Mouse (Mus musculus) midbrain, embryonic 13.5 days (tissue): ENCODE results near the gene Jtb. TPM values are rescaled to one million over a fixed set of nuclear protein-coding genes. Genes with fewer than 3 reads are reported as not detected.

Experiments
- ATAC-seq: fragments of 200-750 bp; cut with Nextera tagmentation; 2 replicates; pipeline ENCODE4 v1.8.0; 2017; ENCODE audit warnings: mild to moderate bottlenecking, moderate TSS enrichment, moderate library complexity
- H3K27ac ChIP-seq: fragments of 300-500 bp; sonication (generic); 2 replicates; pipeline ENCODE4 v1.5.1; 2015; ENCODE audit warnings: inconsistent platforms, mild to moderate bottlenecking, moderate library complexity
- H3K27me3 ChIP-seq: fragments of 300-500 bp; sonication (generic); 2 replicates; pipeline ENCODE4 v1.6.1; 2015; ENCODE audit warnings: mild to moderate bottlenecking, inconsistent platforms
- H3K36me3 ChIP-seq: fragments of 300-500 bp; sonication (generic); 2 replicates; pipeline ENCODE4 v1.6.1; 2015; ENCODE audit warnings: mild to moderate bottlenecking, inconsistent platforms
- H3K4me1 ChIP-seq: fragments of 300-500 bp; sonication (generic); replicated peaks from 2 replicates; pipeline ENCODE4 v1.6.1; 2015; ENCODE audit warnings: inconsistent platforms
- H3K4me2 ChIP-seq: fragments of 300-500 bp; sonication (generic); replicated peaks from 2 replicates; pipeline ENCODE4 v1.6.1; 2015; ENCODE audit warnings: moderate library complexity, mild to moderate bottlenecking, inconsistent platforms
- H3K4me3 ChIP-seq: fragments of 300-500 bp; sonication (generic); replicated peaks from 2 replicates; pipeline ENCODE4 v1.5.1; 2015; ENCODE audit warnings: mild to moderate bottlenecking, inconsistent platforms
- H3K9ac ChIP-seq: fragments of 300-500 bp; sonication (generic); replicated peaks from 2 replicates; pipeline ENCODE4 v1.6.1; 2015; ENCODE audit warnings: mild to moderate bottlenecking, inconsistent platforms
- H3K9me3 ChIP-seq: fragments of 300-500 bp; sonication (generic); 2 replicates; pipeline ENCODE4 v1.6.1; 2016; ENCODE audit warnings: mild to moderate bottlenecking, inconsistent platforms
- WGBS: fragments of 180-500 bp; shearing (Covaris S2); methylation state at CpG from one replicate; pipeline ENCODE4 v1.1.7; 2015; 5-methylcytosine and 5-hydroxymethylcytosine counted together
- polyA plus RNA-seq: library from polyadenylated mRNA; unstranded; fragments of >200 nt; fragmentation: Nextera tagmentation; extraction: Ambion mirVana; gene quantifications from 2 replicates; pipeline ENCODE4 v1.2.1, GENCODE M21; 2015

Gene Jtb
- polyA plus RNA-seq, 1 experiment from 2014 or later, result 97.6 TPM

DNA sequence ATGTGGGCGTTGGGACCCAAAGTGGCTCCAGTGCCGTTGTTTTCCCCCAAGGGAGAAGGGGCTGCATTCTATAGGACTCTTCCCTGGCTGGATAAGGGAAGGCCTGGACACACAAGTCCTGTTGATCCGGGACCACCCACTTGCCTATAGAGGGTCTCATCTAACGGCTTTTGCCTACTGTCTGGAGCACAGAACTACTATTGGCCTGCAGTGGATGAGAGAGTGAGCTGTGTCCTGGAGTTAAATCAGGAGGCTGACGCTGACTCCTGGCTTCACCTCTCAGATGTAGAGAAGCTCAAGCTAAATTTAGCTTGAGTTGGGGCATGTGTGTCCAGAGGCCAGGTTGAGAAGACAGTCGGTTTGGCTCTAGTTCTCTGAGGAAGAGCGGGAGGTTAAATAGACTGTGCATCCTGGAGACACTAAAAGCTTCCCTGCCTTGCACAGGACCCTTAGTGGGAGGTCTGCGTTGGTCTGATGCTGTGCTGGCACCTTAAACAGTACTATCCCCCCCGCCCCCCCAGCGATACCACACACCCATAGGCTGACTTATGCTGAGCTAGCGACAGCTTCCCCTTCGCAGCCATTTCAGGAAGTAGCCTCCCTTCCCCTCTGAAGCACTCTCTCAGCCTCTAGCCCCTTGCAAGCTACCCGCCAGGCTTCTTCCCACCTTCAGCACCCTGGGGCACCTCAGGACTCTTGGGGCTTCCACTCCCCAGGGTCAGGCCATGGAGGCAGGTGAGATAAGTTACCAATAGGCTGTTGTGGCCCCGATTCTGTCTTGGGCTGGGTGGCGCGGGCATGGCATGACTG lies 34.7 kb downstream of the Jtb start:
- Histone ChIP-seq H3K27me3 (no peaks in the 10 kb centered on the region), H3K9ac (peak overlapping the region; percentile 90), H3K4me2 (peak overlapping the region; percentile 89), H3K27ac (peak overlapping the region; percentile 96), H3K36me3 (peaks cover 48% of the 10 kb centered on the region), H3K4me3 (peak overlapping the region; percentile 90), H3K4me1 (peaks cover 21% of the 10 kb centered on the region), H3K9me3 (no peaks in the 10 kb centered on the region)
- peak; percentile 67 for ATAC-seq
- WGBS, result 28% methylated on average over 16 of the region's 16 CpGs

DNA sequence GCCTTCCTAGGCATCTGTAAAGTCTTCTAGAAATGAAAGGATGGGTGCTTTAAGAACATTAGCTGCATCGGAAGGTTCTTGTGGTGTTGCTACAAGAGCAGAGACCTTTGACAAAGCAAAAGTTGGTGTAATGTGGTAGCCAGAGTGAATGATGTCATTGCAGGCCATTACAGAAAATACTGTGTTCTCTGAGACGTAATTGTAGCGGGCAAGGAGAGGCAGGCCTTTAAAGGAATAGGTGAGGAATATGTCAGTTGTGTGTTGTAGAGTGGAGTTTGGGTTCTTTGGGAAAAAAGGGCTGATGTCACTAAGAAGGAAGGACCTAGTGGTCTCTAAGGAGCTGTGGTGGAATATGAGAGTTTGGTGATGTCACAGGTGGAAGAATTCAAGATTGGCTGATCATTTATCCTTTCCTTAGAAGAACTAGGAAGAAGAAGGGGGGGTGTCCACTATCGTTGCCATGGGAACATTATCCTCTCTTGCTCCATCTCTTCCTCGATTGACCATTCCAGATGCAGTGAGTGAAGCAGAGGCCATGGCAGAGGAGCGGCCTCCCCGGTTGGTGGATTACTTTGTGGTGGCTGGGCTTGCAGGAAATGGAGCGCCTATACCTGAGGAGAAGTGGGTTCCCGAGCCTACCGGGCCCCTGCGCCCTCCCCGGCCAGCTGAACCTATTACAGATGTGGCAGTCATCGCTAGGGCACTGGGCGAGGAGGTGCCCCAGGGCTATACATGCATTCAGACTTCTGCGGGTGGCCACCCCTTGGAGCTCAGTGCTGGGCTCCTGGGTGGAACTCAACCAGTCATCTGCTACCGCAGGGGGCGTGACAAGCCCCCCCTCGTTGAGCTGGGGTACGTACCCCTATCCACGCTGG lies 35.7 kb downstream of the Jtb start:
- Histone ChIP-seq H3K27ac (no peak overlapping the region), H3K4me3 (no peak overlapping the region), H3K9ac (no peak overlapping the region), H3K36me3 (peaks cover 46% of the 10 kb centered on the region), H3K4me1 (peaks cover 21% of the 10 kb centered on the region), H3K4me2 (0 out of 2 replicates have a peak overlapping the region, but pooled peaks have one; percentile 89), H3K27me3 (no peaks in the 10 kb centered on the region), H3K9me3 (no peaks in the 10 kb centered on the region)
- no peak for ATAC-seq
- 89% methylated on average over 20 of the region's 20 CpGs for WGBS

DNA sequence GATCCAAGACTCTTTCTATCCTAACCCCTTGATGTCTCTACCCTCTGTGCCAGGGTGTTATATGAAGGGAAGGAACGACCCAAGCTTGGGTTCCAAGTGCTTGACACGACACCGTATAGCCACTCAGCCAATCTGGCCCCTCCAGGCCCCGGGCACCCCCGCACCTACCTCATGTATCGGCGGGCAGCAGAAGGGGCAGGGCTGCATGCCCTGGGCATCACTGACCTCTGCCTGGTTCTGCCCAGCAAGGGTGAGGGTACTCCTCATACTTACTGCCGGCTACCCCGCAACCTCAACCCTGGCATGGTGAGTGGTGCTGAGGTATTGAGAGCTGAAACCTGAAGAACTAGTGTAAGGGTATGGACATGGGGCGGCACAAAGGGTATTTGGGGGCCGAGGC lies 36.8 kb downstream of the Jtb start:
- WGBS, result 98% methylated on average over 11 of the region's 11 CpGs
- peaks cover 21% of the 10 kb centered on the region for H3K4me1 ChIP-seq
- no peak overlapping the region for H3K4me2 ChIP-seq
- no peaks in the 10 kb centered on the region for H3K9me3 ChIP-seq
- ATAC-seq, result no peak
- no peak overlapping the region for H3K9ac ChIP-seq
- peaks cover 46% of the 10 kb centered on the region for H3K36me3 ChIP-seq
- H3K27ac ChIP-seq, result no peak overlapping the region
- H3K4me3 ChIP-seq, result no peak overlapping the region
- H3K27me3 ChIP-seq, result no peaks in the 10 kb centered on the region

DNA sequence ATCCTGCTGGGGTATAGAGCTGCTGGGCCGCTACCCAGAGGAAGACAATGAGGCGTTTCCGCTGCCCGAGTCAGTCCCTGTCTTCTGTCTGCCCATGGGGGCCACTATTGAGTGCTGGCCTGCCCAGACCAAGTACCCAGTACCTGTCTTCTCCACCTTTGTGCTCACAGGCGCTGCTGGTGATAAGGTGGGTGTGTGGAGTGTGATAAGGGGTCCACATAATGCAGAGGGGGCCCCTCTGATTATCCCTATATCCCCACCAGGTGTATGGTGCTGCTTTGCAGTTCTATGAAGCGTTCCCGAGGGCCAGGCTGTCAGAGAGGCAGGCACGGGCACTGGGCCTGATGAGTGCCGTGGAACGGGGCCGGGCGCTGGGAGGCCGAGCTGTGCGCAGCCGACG lies 37.6 kb downstream of the Jtb start:
- H3K4me1 ChIP-seq, result peaks cover 21% of the 10 kb centered on the region
- no peak overlapping the region for H3K4me2 ChIP-seq
- no peak overlapping the region for H3K27ac ChIP-seq
- H3K27me3 ChIP-seq, result no peaks in the 10 kb centered on the region
- 85% methylated on average over 16 of the region's 16 CpGs for WGBS
- H3K4me3 ChIP-seq, result no peak overlapping the region
- ATAC-seq, result no peak
- no peaks in the 10 kb centered on the region for H3K9me3 ChIP-seq
- H3K36me3 ChIP-seq, result peaks cover 47% of the 10 kb centered on the region
- no peak overlapping the region for H3K9ac ChIP-seq

DNA sequence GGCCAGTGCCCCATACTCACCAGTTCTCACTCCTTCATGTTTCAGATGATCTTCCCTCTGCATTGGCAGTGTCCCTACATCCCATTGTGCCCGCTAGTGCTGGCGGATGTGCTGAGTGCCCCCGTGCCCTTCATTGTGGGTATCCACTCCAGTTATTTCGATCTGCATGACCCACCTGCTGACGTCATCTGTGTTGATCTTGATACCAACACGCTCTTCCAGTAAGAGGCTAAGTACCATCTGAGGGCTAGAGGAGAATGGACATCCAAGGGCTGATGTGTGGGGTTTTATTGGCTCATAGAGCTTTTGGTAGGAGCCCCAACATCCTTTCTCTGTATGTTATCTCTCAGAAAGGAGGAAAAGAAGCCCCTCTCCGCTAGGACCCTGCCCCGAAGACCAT lies 39.4 kb downstream of the Jtb start:
- Histone ChIP-seq H3K36me3 (peaks cover 59% of the 10 kb centered on the region), H3K4me3 (no peak overlapping the region), H3K27ac (no peak overlapping the region), H3K27me3 (no peaks in the 10 kb centered on the region), H3K4me2 (no peak overlapping the region), H3K9me3 (no peaks in the 10 kb centered on the region), H3K9ac (no peak overlapping the region), H3K4me1 (peaks cover 17% of the 10 kb centered on the region)
- WGBS, result 95% methylated on average over 8 of the region's 8 CpGs
- ATAC-seq, result no peak

DNA sequence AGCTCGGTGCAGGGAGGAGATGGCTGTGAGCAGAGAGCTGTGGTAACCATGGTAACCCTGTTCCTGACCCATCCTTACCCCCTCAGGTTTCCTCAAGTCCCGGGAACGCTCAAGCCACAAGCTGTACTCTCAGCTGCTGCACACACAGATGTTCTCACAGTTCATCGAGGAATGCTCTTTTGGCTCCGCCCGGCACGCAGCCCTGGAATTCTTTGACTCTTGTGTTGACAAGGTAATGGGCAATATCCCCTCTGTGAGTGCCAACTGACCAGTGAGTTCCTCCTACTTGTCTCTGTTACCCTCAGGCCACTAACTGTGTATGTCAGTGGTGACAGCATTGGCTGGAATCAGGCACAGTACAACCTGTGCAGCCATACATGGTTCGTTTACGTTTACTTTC lies 40.8 kb downstream of the Jtb start:
- H3K4me3 ChIP-seq, result no peak overlapping the region
- peaks cover 73% of the 10 kb centered on the region for H3K36me3 ChIP-seq
- no peaks in the 10 kb centered on the region for H3K9me3 ChIP-seq
- 0 out of 2 replicates have a peak, but pooled peaks cover 3% of the 10 kb centered on the region for H3K4me1 ChIP-seq
- no peak overlapping the region for H3K27ac ChIP-seq
- H3K9ac ChIP-seq, result no peak overlapping the region
- no peak for ATAC-seq
- WGBS, result 73% methylated on average over 9 of the region's 9 CpGs
- no peak overlapping the region for H3K4me2 ChIP-seq
- no peaks in the 10 kb centered on the region for H3K27me3 ChIP-seq

DNA sequence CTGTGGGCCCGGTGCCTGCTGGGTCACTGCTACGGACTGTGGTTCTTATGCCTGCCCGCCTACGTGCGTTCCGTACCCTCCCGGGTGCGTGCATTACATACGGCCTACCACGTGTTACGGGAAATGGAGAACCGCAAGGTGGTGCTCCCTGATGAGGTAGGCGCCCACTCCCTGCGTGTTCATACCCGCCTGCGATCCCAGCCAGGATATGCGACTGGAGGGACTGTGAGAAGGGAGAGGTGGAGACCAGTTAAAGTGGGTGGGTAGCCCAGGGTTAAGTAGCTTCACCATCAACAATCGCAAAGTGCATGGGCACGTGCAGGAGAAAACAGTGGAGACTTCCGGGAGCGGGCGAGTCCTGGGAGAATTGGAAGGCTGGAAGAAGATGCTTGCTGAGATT lies 42.5 kb downstream of the Jtb start:
- WGBS, result 94% methylated on average over 22 of the region's 22 CpGs
- ATAC-seq, result no peak
- no peaks in the 10 kb centered on the region for H3K27me3 ChIP-seq
- H3K36me3 ChIP-seq, result peaks cover 88% of the 10 kb centered on the region
- no peak overlapping the region for H3K9ac ChIP-seq
- no peaks in the 10 kb centered on the region for H3K4me1 ChIP-seq
- no peak overlapping the region for H3K27ac ChIP-seq
- no peaks in the 10 kb centered on the region for H3K9me3 ChIP-seq
- H3K4me2 ChIP-seq, result no peak overlapping the region
- H3K4me3 ChIP-seq, result no peak overlapping the region

DNA sequence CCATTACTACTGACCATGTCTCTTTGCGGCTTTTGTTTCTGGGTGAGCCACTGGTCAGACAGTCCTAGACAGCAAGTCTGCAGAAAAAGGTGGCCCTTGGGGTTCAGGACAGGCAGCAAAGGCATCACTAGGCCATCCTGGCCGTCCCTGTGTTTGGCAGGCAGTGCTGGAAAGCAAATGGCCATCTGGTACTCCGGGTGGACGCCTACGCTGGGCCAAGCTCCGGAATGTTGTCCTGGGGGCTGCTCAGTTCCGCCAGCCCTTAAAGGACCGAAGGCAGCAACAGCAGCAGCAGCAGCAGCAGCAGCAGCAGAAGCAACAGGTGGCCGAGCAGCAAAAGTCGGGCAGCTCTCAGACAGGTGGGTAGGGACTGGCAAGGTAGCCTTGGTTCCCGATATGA lies 43.9 kb downstream of the Jtb start:
- no peak for ATAC-seq
- peaks cover 93% of the 10 kb centered on the region for H3K36me3 ChIP-seq
- H3K4me3 ChIP-seq, result no peak overlapping the region
- no peak overlapping the region for H3K4me2 ChIP-seq
- H3K9ac ChIP-seq, result no peak overlapping the region
- 97% methylated on average over 11 of the region's 11 CpGs for WGBS
- no peak overlapping the region for H3K27ac ChIP-seq
- H3K9me3 ChIP-seq, result no peaks in the 10 kb centered on the region
- H3K27me3 ChIP-seq, result no peaks in the 10 kb centered on the region
- no peaks in the 10 kb centered on the region for H3K4me1 ChIP-seq

DNA sequence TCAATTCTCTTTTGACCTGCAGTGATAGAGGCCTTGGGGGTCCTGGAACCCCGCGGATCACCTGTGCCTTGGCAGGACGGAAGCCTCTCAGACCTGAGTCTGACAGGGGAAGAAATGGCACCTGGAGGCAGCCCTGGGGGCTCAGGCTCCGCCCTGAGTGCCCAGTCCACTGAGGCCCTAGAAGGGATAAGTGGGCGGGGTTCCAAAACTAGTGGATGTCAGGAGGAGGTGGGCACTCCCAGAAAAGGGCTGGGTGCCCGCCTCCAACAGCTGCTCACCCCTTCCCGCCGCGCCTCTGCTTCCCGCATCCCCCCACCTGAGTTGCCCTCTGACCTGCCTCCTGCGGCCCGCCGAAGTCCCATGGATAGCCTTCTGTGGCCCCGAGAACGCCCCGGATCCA lies 45.5 kb downstream of the Jtb start:
- no peaks in the 10 kb centered on the region for H3K27me3 ChIP-seq
- ATAC-seq, result no peak
- 47% methylated on average over 16 of the region's 16 CpGs for WGBS
- no peaks in the 10 kb centered on the region for H3K9me3 ChIP-seq
- no peak overlapping the region for H3K4me3 ChIP-seq
- no peak overlapping the region for H3K27ac ChIP-seq
- peaks cover 90% of the 10 kb centered on the region for H3K36me3 ChIP-seq
- H3K9ac ChIP-seq, result no peak overlapping the region
- no peaks in the 10 kb centered on the region for H3K4me1 ChIP-seq
- H3K4me2 ChIP-seq, result no peak overlapping the region

DNA sequence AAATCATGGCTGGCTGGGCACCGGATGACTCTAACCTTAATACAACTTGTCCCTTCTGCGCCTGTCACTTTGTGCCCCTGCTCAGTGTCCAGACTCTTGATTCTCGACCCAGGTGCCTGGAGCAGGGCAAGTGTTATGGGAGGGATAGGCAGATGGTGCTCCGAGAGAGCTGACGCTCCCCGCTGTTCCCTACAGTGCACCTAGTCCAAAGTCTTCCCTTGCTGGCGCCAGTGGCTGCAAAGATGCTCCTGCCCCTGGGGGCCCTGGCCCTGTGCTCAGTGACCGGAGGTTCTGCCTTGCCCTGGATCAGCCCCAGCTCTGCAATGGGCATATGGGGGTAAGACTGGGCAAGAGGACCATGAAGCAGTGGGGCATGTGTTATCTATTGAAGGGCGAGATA lies 46.4 kb downstream of the Jtb start:
- Histone ChIP-seq H3K4me1 (no peaks in the 10 kb centered on the region), H3K36me3 (peaks cover 80% of the 10 kb centered on the region), H3K27ac (no peak overlapping the region), H3K9ac (no peak overlapping the region), H3K27me3 (no peaks in the 10 kb centered on the region), H3K9me3 (no peaks in the 10 kb centered on the region), H3K4me2 (no peak overlapping the region), H3K4me3 (no peak overlapping the region)
- no peak for ATAC-seq
- whole genome bisulfite sequencing, result 94% methylated on average over 9 of the region's 9 CpGs

DNA sequence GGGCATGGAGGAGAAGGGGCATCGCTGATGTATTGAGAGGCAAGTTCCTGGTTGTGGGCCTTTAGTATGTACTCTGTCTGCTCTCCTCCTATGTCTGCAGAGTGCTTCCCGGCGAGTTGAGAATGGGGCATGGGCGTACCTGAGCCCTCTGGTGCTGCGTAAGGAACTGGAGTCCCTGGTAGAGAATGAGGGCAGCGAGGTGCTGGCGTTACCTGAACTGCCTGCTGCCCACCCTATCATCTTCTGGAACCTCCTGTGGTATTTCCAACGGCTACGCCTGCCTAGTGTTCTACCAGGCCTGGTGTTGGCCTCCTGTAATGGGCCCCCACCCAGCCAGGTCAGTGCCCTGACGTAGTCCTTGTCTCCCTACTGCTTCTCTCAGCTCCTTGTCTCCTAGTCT lies 46.8 kb downstream of the Jtb start:
- WGBS, result 94% methylated on average over 10 of the region's 10 CpGs
- H3K27ac ChIP-seq, result no peak overlapping the region

DNA sequence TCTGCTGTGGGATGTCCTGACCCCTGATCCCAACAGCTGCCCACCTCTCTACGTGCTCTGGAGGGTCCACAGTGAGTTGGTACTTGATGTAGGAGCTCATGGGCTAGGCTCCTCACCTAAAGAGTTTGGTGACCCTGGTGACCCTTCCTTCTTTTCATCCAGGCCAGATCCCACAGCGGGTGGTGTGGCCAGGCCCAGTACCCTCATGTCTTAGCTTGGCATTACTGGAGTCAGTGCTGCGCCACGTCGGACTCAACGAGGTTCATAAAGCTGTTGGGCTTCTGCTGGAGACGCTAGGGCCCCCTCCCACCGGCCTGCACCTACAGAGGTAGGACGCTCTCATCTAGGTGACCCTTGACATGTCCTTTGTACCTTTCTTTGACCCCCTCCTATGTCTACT lies 47.8 kb downstream of the Jtb start:
- Histone ChIP-seq H3K36me3 (peaks cover 67% of the 10 kb centered on the region), H3K4me1 (no peaks in the 10 kb centered on the region), H3K4me2 (no peak overlapping the region), H3K4me3 (no peak overlapping the region), H3K27ac (no peak overlapping the region), H3K9me3 (no peaks in the 10 kb centered on the region), H3K27me3 (no peaks in the 10 kb centered on the region), H3K9ac (no peak overlapping the region)
- ATAC-seq, result no peak
- WGBS, result 92% methylated on average over 9 of the region's 9 CpGs

More for the DNA sequence above, 46.8 kb downstream of the Jtb start:
- H3K9me3 ChIP-seq, result no peaks in the 10 kb centered on the region
- H3K9ac ChIP-seq, result no peak overlapping the region
- no peaks in the 10 kb centered on the region for H3K27me3 ChIP-seq
- H3K4me3 ChIP-seq, result no peak overlapping the region
- peaks cover 76% of the 10 kb centered on the region for H3K36me3 ChIP-seq
- ATAC-seq, result no peak
- no peak overlapping the region for H3K4me2 ChIP-seq
- H3K4me1 ChIP-seq, result no peaks in the 10 kb centered on the region
